Mouse (Mus musculus) cerebellum, adult 9-10 months (tissue): ENCODE measurements at regions not wholly inside any gene's neighbourhood (a gene's known extent, or its start where the extent isn't known, plus 50 kb on each side); places are given as distances from the start of the nearest gene placed in this dataset.

Experiments used
- DNase-seq: peaks from one replicate; pipeline ENCODE4 v3.0.0; 2022

DNA sequence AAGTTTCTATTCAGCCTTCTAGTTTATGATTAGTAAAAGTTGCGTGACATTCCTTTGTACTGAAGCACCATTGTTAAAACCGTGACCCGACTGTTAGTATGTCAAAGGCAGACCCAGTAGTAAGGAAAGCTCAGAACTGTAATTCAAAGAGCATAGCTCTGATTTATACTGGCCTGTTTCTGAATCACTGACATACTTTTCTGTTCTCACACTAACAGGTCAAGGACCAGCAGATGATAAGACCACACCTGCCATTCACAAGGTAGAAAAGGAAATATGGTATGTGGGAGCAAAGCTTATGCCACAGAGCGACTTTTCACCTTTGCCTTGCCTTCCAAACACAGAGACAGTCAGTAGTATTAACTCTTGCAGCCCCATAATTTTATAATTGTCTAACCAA, 269.5 kb upstream of the Acvr2a start:
- DNase-seq, result no peak

- no peak for DNase-seq
These were observed 268.8 kb upstream of the Acvr2a start for GRCm38 (mm10) chr2:48545072-48545471.

GRCm38 (mm10) chr2:48545679-48546078, 268.2 kb upstream of the Acvr2a start:
- no peak for DNase-seq

DNA sequence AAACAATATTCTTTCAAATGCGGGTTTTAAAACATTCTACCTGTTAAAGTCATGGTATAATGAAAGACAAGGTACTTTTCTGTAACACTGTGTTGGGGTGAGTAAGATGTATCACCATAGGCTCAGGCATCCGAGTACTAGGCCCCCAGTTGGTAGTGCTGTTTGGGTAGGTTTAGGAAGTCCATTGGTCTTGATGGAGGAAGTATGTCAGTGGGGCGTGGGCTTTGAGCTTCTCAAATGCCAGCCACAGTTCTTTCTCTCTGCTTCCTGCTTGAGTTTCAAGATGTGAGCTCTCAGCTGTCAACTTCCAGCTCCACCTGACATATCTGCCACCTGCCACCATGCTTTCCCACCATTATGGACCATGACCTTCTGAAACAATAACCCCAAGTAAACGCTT, 267.7 kb upstream of the Acvr2a start:
- DNase-seq, result no peak

DNA sequence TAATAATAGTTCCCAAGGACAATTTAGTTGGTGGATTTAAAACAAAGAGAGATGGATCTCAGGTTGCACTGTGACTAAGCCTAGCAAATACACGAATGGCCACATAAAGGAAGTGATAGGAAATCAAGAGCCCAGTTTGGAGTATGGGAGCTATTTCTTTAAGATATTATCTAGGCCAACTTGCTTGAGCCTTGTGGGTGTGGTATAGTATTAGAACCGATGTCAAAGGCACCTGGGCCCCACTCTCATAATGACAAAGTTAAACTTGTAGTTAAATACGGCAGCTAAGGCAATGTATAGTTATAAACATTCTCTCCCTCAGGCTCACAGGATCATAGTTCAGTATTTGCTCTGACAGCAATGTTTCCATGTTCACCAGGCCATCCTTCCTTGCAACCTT, 257.3 kb upstream of the Acvr2a start:
- no peak for DNase-seq

GRCm38 (mm10) chr2:48557123-48557522, 256.8 kb upstream of the Acvr2a start:
- DNase-seq, result no peak

- no peak for DNase-seq
These were observed 255.3 kb upstream of the Acvr2a start for GRCm38 (mm10) chr2:48558641-48559040.

DNA sequence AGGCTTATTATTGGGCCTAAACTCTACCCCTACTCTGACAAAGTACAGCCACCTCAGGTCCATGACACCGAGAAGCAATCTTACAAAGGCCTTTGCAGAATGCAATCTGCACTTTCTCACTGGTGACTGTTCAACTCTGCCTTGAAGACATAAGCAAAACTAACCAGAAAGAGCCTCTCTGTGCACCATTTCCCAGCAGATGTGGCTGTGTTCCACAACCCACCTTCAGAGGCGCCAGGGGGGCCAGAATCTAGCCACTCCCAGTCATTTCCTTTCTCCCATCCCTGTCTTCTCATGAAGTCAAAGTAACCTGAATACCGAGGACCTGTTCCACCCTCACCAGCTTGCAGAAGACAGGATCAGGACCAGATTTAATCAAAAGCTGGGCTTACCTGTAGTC, 250.3 kb upstream of the Acvr2a start:
- no peak for DNase-seq

- no peak for DNase-seq
These were observed 249.7 kb upstream of the Acvr2a start for GRCm38 (mm10) chr2:48564170-48564569.

DNA sequence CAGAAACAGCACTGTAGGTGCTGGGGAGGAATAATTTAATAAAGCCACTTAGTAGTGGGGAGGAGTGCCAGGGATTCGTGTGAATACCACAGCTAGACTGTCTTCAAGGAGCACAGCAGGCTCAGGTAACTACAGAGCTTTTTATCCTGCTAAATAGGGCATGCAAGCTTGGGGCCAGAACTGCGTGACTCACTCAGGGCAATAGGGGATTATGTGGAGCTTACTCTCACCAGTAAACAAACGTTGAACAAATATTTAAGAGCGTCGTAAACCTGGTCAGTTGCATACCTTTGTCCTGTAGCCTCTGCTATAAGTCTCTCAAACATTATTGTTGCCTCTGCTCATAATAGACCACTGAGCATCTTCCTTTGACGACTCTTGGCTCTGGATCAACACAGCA, 246.0 kb upstream of the Acvr2a start:
- DNase-seq, result no peak

- no peak for DNase-seq
These were observed 227.6 kb upstream of the Acvr2a start for GRCm38 (mm10) chr2:48586162-48586830.

DNA sequence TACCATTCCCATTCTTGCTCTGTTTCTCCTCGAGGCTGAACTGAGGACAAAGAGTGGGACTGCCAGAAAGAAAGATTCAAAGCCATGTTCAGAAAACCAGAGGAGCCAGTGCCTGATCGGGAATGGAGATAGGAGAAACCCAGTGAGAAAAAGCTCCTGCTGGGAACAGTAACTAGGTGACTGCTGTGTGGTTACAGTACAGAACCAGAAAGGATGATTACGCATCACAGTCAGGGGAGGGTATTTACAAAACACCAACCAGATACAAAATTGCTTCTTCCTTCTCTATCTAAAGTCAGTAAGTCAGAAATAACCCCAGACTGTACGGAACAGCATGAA, 227.1 kb upstream of the Acvr2a start:
- DNase-seq, result no peak

DNA sequence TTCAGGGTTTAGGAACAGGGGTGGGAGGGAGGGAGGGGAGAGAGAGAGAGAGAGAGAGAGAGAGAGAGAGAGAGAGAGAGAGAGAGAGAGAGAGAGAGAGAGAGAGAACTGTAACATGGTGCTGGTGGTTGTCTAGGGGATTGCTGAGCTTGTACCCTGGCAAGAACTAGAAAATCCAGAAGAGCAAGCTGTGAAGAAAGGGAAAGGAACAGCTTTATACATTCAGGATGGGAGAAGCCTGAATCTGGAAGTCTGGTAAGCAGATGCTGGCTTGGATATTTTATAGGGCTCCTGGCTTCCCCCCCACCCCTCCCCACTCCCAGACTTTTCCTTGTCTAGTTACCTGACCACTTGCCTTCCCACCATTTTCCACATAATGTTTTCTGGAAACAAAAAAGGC, 224.2 kb upstream of the Acvr2a start:
- DNase-seq, result no peak

DNA sequence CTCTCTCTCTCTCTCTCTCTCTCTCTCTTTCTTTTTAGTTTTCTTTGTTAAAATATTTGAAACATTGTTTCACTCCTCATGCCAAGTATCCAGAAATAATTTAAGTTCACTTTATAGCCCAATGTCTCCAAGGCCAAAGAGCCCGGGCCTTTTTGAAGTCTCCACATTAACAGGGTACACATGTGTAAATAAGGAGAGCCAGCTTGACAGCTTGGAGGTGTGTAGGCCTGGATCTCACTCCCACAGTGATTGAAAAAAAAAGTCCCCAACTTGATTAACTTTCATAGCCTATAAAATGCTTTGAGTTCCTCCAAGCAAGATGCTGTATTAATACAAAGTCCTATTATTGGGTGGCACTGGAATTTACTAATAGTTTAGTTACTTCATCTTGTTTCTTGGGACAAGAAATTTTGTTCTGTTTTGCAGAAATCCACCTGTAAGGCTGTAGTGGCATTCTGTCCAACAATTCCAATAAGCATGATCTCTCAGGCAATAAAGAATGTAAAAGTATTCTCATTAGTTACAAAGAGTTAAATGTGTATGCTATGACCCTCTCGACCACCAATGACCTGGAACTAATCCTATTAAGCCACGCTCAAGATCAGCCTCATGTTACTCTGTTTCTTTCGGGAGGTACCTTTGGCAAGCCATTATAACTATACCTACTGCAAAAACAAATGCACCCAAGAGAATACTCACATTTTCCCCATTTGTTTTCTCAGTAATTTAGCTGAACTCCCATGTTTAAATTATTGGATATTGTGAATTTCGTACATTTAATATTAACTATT, 215.9 kb upstream of the Acvr2a start:
- DNase-seq, result no peak

- no peak for DNase-seq
These were observed 214.5 kb upstream of the Acvr2a start for GRCm38 (mm10) chr2:48599367-48599766.

- no peak for DNase-seq
These were observed 212.1 kb upstream of the Acvr2a start for GRCm38 (mm10) chr2:48601855-48602254.

- no peak for DNase-seq
These were observed 204.4 kb upstream of the Acvr2a start for GRCm38 (mm10) chr2:48609466-48609865.

GRCm38 (mm10) chr2:48612251-48612650, 201.7 kb upstream of the Acvr2a start:
- no peak for DNase-seq

DNA sequence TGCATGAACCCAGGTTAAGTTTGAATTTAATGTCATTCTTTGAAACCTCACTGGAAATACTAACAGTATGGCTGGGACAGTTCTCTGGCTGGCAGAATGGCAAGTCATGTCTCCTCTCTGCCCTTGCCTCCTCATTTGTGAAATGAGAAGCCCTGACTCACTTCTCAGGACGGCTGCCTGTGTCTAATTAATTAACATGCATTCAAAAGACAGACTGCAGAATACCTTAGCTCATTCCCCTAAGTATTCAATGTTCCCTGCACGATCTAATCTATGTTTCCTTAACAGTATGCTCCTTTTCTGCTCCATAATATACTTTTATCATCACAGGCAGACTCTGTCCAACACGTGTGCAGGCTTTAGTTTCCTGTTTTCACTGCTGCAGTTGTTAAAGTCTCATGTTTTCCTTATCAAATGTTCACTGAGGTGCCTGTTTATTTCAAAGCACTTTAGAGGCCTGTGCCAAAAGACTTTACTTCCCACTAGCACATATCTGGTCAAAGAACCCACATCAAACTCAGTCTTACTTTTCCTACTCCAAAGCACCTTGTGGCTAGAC, 196.7 kb upstream of the Acvr2a start:
- DNase-seq, result no peak

DNA sequence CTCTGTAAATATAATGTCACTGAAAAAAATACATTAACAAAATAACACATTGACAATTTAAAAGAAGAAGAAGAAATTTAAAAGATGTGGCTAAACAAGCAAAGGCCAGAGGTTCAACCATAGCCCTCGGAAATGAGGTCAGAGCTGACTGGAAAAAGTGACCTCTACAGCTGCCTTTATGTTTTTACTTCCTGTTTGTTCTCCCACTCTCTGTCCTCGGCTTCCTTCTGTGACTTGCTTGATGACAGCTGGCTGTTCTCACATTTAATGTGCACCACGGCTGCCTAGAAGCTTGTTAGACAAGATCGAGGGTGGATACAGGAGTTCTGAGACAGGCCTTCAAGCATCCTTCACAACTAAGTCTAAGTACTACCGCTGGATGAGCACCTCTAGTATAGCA, 194.9 kb upstream of the Acvr2a start:
- DNase-seq, result no peak

DNA sequence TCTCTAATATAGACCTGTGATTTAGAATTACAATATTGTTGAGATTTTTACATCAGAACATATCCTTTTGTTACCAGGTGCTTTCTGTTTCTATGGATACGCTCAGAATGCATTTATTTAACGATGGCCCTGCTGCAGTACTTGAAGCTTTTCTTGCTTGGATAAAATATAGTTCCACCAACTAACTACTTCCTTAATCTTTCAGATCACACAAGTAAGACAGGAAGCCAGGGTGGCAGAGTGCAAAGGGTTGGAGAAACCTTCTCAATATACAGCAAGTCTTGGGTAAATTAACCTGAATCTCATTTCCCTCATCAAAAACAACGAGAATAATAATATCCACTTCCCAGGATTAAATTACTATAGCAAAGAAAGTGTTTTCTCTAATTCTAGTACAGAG, 193.1 kb upstream of the Acvr2a start:
- DNase-seq, result no peak

- no peak for DNase-seq
These were observed 191.6 kb upstream of the Acvr2a start for GRCm38 (mm10) chr2:48622316-48622715.

DNA sequence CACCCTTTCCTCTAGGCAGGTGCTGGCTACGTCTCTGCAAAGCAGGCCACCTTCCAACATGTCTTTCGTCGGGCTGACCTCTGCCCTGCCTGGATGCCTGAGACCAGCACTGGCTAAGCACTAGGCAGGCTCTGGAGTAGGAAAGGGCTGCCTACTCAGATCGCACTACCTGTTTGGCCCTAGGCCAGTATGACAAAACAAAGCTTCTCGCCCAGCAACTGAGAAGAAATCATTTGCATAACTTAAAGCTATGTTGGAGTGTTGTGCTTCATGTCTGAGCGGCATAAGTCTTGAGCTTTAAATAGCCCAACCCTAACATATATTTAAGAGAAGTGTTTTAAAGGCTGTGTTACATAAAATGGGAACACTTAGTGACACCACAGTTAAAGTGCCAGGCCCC, 189.9 kb upstream of the Acvr2a start:
- no peak for DNase-seq

GRCm38 (mm10) chr2:48624461-48624860, 189.4 kb upstream of the Acvr2a start:
- no peak for DNase-seq

DNA sequence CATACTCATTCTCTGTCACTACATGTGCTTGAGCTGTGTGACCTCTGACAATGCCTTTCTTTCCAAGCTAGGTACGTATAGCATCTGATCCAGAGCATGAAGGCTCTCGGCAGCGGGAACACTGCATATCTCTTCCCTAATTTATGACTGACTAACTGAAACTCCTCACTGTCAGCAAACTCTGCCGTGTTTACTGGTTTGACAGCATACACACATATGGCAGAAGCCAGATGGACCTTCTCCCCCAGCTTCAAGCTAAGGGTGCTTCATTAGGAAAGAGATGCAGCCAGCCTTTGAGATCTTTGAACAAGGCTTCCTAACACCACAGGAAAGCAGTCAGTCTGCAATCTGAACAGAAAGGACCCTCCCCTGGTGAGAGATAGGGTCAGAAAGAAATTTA, 186.9 kb upstream of the Acvr2a start:
- DNase-seq, result no peak
